ENCODE assay signal across 23 mouse cellular contexts in the genomic region with DNA sequence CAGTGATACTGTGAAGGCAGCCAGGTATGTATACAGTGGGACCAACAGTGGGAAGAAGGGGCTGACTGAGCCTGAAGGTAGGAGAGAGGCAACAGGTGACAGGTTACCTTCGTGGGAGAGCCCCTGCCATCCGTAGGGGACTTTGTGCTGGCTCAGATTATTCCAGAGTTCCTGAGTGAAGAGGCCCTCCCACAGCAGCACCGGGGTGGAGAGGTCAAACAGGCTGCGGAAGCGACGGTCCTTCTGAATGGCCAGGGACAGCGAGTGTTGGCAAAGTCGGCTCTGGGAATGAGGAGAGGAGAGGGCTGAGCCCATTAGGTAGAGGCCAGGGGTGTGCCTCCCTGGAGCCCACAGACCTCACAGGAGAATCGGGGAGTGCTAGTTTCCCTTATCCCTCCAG. TPM values are rescaled to one million over a fixed set of nuclear protein-coding genes. Genes with fewer than 3 reads are reported as not detected.
"Had no signal": no experiment of that assay in that cellular context is flagged by ENCODE, and none has a peak within 500 bp of the region (broad histone marks: within the 10 kb centered on the region; RNA-seq: fewer than 3 reads in every experiment).

No protein-coding gene starts in this region.

- H3K9ac ChIP-seq: forebrain, postnatal 0 days; heart, embryonic 13.5 days; heart, embryonic 15.5 days; hindbrain, embryonic 13.5 days; hindbrain, embryonic 15.5 days; limb, embryonic 13.5 days; limb, embryonic 15.5 days; liver, embryonic 12.5 days; liver, embryonic 14.5 days had no signal

- H3K36me3 ChIP-seq: hindbrain, embryonic 15.5 days had no signal

- DNase-seq: forebrain, postnatal 0 days; gastrocnemius, postnatal 14 days; gastrocnemius, postnatal 36 days; heart, adult 11 months; heart, adult 2 months; heart, postnatal 14 days; heart, postnatal 36 days; layer of hippocampus, adult 9-11 months; layer of hippocampus, postnatal 36 days; left cerebral cortex, postnatal 4 days; lung, adult 18-20 months had no signal

- H3K27ac ChIP-seq: heart, adult 2 months; heart, embryonic 13.5 days; heart, embryonic 15.5 days; hindbrain, embryonic 13.5 days; hindbrain, embryonic 15.5 days; hindbrain, postnatal 0 days; limb, embryonic 13.5 days; limb, embryonic 15.5 days; liver, embryonic 12.5 days; liver, embryonic 14.5 days had no signal

- H3K9me3 ChIP-seq: heart, embryonic 13.5 days; heart, embryonic 15.5 days; hindbrain, embryonic 13.5 days; hindbrain, embryonic 15.5 days; limb, embryonic 13.5 days; limb, embryonic 15.5 days; liver, embryonic 12.5 days had no signal

- H3K4me3 ChIP-seq: heart, adult 2 months; heart, embryonic 13.5 days; heart, embryonic 15.5 days; hindbrain, embryonic 13.5 days; hindbrain, embryonic 15.5 days; limb, embryonic 13.5 days; limb, embryonic 15.5 days; liver, embryonic 12.5 days had no signal

- H3K27me3 ChIP-seq: heart, embryonic 13.5 days; heart, embryonic 15.5 days; hindbrain, embryonic 13.5 days; hindbrain, embryonic 15.5 days; limb, embryonic 13.5 days; limb, embryonic 15.5 days; liver, embryonic 12.5 days had no signal

- ATAC-seq: forebrain, postnatal 0 days; hindbrain, postnatal 0 days; intestine, embryonic 16.5 days; liver, embryonic 12.5 days had no signal

- H3K4me1 ChIP-seq: heart, embryonic 13.5 days; heart, embryonic 15.5 days; hindbrain, embryonic 13.5 days; hindbrain, embryonic 15.5 days; limb, embryonic 13.5 days had no signal

- H3K4me2 ChIP-seq: heart, embryonic 11.5 days; heart, embryonic 13.5 days; heart, embryonic 15.5 days; hindbrain, embryonic 13.5 days; hindbrain, embryonic 15.5 days; limb, embryonic 13.5 days; limb, embryonic 15.5 days; liver, embryonic 12.5 days had no signal

RNA-seq across cellular contexts. Expression of a gene that starts 32.4 kb away (rescaled TPM):
- polyA plus RNA-seq: liver, adult 2 months had no signal
